Mouse (Mus musculus): ENCODE data around the gene Satb1. TPM values are rescaled to one million over a fixed set of nuclear protein-coding genes. Genes with fewer than 3 reads are reported as not detected.

Gene Satb1
- 30.0 and 31.9 TPM in 2 replicates for polyA plus RNA-seq (2014; fragmentation: Nextera tagmentation; extraction: Ambion mirVana)

GRCm38 (mm10) chr17:51832900-51833577 lies at the start of gene Satb1:
Satb1 (minus strand) TSS chr17:51833290.
- Histone ChIP-seq H3K27me3 (ENCODE audit: control insufficient read depth, insufficient read depth, low read length) (peaks cover 22% of the 10 kb centered on the region), H3K9me3 (ENCODE audit: control insufficient read depth, low read length) (no peaks in the 10 kb centered on the region), H3K4me1 (ENCODE audit: control insufficient read depth, insufficient read depth, low read length) (peaks cover 10% of the 10 kb centered on the region), H3K36me3 (ENCODE audit: control insufficient read depth, insufficient read depth, low read length) (no peaks in the 10 kb centered on the region), H3K4me3 (ENCODE audit: low read depth, low read length) (peak within 1 kb of the TSS; percentile 74), H3K9ac (ENCODE audit: low read length) (peak within 1 kb of the TSS; percentile 73), H3K27ac (ENCODE audit: low read depth, low read length) (no peak within 1 kb of the TSS), H3K4me2 (peak within 1 kb of the TSS; percentile 98)
- under 1% methylated on average over 48 of the region's 52 CpGs for WGBS
- ATAC-seq (ENCODE audit: low FRiP score), result peak; percentile 94
- peak; percentile 95 for DNase-seq (ENCODE audit: low spot score, missing footprints)

GRCm38 (mm10) chr17:51882566-51882965 lies 49.5 kb upstream of the Satb1 start:
- WGBS, result 88% methylated on average over 12 of the region's 12 CpGs
- Histone ChIP-seq H3K9me3 (ENCODE audit: control insufficient read depth, low read length) (no peaks in the 10 kb centered on the region), H3K27me3 (ENCODE audit: control insufficient read depth, insufficient read depth, low read length) (no peaks in the 10 kb centered on the region), H3K4me3 (ENCODE audit: low read depth, low read length) (no peak overlapping the region), H3K4me2 (no peak overlapping the region), H3K36me3 (ENCODE audit: control insufficient read depth, insufficient read depth, low read length) (no peaks in the 10 kb centered on the region), H3K27ac (ENCODE audit: low read depth, low read length) (no peak overlapping the region), H3K9ac (ENCODE audit: low read length) (no peak overlapping the region), H3K4me1 (ENCODE audit: control insufficient read depth, insufficient read depth, low read length) (peaks cover 6% of the 10 kb centered on the region; the same call in 1 of the 2 replicates)
- ATAC-seq (ENCODE audit: low FRiP score), result no peak
- DNase-seq (ENCODE audit: low spot score, missing footprints), result no peak

- Histone ChIP-seq H3K9ac (ENCODE audit: low read length) (no peak overlapping the region), H3K4me2 (no peak overlapping the region), H3K27me3 (ENCODE audit: control insufficient read depth, insufficient read depth, low read length) (no peaks in the 10 kb centered on the region), H3K9me3 (ENCODE audit: control insufficient read depth, low read length) (no peaks in the 10 kb centered on the region), H3K4me1 (ENCODE audit: control insufficient read depth, insufficient read depth, low read length) (peaks cover 6% of the 10 kb centered on the region; the same call in 1 of the 2 replicates), H3K27ac (ENCODE audit: low read depth, low read length) (no peak overlapping the region), H3K36me3 (ENCODE audit: control insufficient read depth, insufficient read depth, low read length) (no peaks in the 10 kb centered on the region), H3K4me3 (ENCODE audit: low read depth, low read length) (no peak overlapping the region)
- ATAC-seq (ENCODE audit: low FRiP score), result peak; percentile 70; the same call in 1 of the 2 replicates
- WGBS, result 47% methylated on average over 8 of the region's 8 CpGs
- DNase-seq (ENCODE audit: low spot score, missing footprints), result peak; percentile 84
These were observed 48.0 kb upstream of the Satb1 start for GRCm38 (mm10) chr17:51880895-51881622.

GRCm38 (mm10) chr17:51880221-51880620 lies 47.1 kb upstream of the Satb1 start:
- H3K4me2 ChIP-seq, result peak overlapping the region; percentile 12; the same call in 1 of the 2 replicates
- 15% methylated on average over 9 of the region's 9 CpGs for WGBS
- ATAC-seq (ENCODE audit: low FRiP score), result no peak

GRCm38 (mm10) chr17:51879736-51880135 lies 46.6 kb upstream of the Satb1 start:
- Histone ChIP-seq H3K27me3 (ENCODE audit: control insufficient read depth, insufficient read depth, low read length) (no peaks in the 10 kb centered on the region), H3K4me2 (no peak overlapping the region), H3K9ac (ENCODE audit: low read length) (no peak overlapping the region), H3K4me1 (ENCODE audit: control insufficient read depth, insufficient read depth, low read length) (peaks cover 6% of the 10 kb centered on the region; the same call in 1 of the 2 replicates), H3K27ac (ENCODE audit: low read depth, low read length) (no peak overlapping the region), H3K36me3 (ENCODE audit: control insufficient read depth, insufficient read depth, low read length) (no peaks in the 10 kb centered on the region), H3K4me3 (ENCODE audit: low read depth, low read length) (no peak overlapping the region), H3K9me3 (ENCODE audit: control insufficient read depth, low read length) (no peaks in the 10 kb centered on the region)
- WGBS, result 84% methylated on average over 5 of the region's 5 CpGs
- ATAC-seq (ENCODE audit: low FRiP score), result no peak
- DNase-seq (ENCODE audit: low spot score, missing footprints), result no peak

More at GRCm38 (mm10) chr17:51880221-51880620, 47.1 kb upstream of the Satb1 start:
- Histone ChIP-seq H3K9ac (ENCODE audit: low read length) (no peak overlapping the region; the same call in 1 of the 2 replicates), H3K9me3 (ENCODE audit: control insufficient read depth, low read length) (no peaks in the 10 kb centered on the region), H3K36me3 (ENCODE audit: control insufficient read depth, insufficient read depth, low read length) (no peaks in the 10 kb centered on the region), H3K4me3 (ENCODE audit: low read depth, low read length) (no peak overlapping the region), H3K4me1 (ENCODE audit: control insufficient read depth, insufficient read depth, low read length) (peaks cover 6% of the 10 kb centered on the region; the same call in 1 of the 2 replicates), H3K27ac (ENCODE audit: low read depth, low read length) (no peak overlapping the region), H3K27me3 (ENCODE audit: control insufficient read depth, insufficient read depth, low read length) (no peaks in the 10 kb centered on the region)
- peak; percentile 85 for DNase-seq (ENCODE audit: low spot score, missing footprints)

GRCm38 (mm10) chr17:51879171-51879570 lies 46.1 kb upstream of the Satb1 start:
- Histone ChIP-seq H3K36me3 (ENCODE audit: control insufficient read depth, insufficient read depth, low read length) (no peaks in the 10 kb centered on the region), H3K27ac (ENCODE audit: low read depth, low read length) (no peak overlapping the region), H3K4me3 (ENCODE audit: low read depth, low read length) (no peak overlapping the region), H3K4me2 (no peak overlapping the region), H3K9me3 (ENCODE audit: control insufficient read depth, low read length) (no peaks in the 10 kb centered on the region), H3K9ac (ENCODE audit: low read length) (no peak overlapping the region), H3K27me3 (ENCODE audit: control insufficient read depth, insufficient read depth, low read length) (no peaks in the 10 kb centered on the region), H3K4me1 (ENCODE audit: control insufficient read depth, insufficient read depth, low read length) (peaks cover 6% of the 10 kb centered on the region; the same call in 1 of the 2 replicates)
- ATAC-seq (ENCODE audit: low FRiP score), result no peak
- DNase-seq (ENCODE audit: low spot score, missing footprints), result no peak
- 75% methylated on average over 2 of the region's 2 CpGs for WGBS

GRCm38 (mm10) chr17:51876471-51876870 lies 43.4 kb upstream of the Satb1 start:
- Histone ChIP-seq H3K4me1 (ENCODE audit: control insufficient read depth, insufficient read depth, low read length) (peaks cover 6% of the 10 kb centered on the region; the same call in 1 of the 2 replicates), H3K9me3 (ENCODE audit: control insufficient read depth, low read length) (no peaks in the 10 kb centered on the region), H3K9ac (ENCODE audit: low read length) (no peak overlapping the region), H3K4me3 (ENCODE audit: low read depth, low read length) (no peak overlapping the region), H3K27me3 (ENCODE audit: control insufficient read depth, insufficient read depth, low read length) (no peaks in the 10 kb centered on the region), H3K27ac (ENCODE audit: low read depth, low read length) (no peak overlapping the region), H3K4me2 (no peak overlapping the region), H3K36me3 (ENCODE audit: control insufficient read depth, insufficient read depth, low read length) (no peaks in the 10 kb centered on the region)
- ATAC-seq (ENCODE audit: low FRiP score) (no peak), DNase-seq (ENCODE audit: low spot score, missing footprints) (peak; percentile 53)
- 87% methylated on average over 5 of the region's 5 CpGs for WGBS

- H3K4me1 ChIP-seq (ENCODE audit: control insufficient read depth, insufficient read depth, low read length), result no peaks in the 10 kb centered on the region
- H3K4me2 ChIP-seq, result no peak overlapping the region
- no peak overlapping the region for H3K9ac ChIP-seq (ENCODE audit: low read length)
- H3K9me3 ChIP-seq (ENCODE audit: control insufficient read depth, low read length), result no peaks in the 10 kb centered on the region
- 85% methylated on average over 4 of the region's 4 CpGs for WGBS
- DNase-seq (ENCODE audit: low spot score, missing footprints) (peak; percentile 17), ATAC-seq (ENCODE audit: low FRiP score) (no peak)
- no peaks in the 10 kb centered on the region for H3K36me3 ChIP-seq (ENCODE audit: control insufficient read depth, insufficient read depth, low read length)
- no peak overlapping the region for H3K4me3 ChIP-seq (ENCODE audit: low read depth, low read length)
- H3K27me3 ChIP-seq (ENCODE audit: control insufficient read depth, insufficient read depth, low read length), result no peaks in the 10 kb centered on the region
- no peak overlapping the region for H3K27ac ChIP-seq (ENCODE audit: low read depth, low read length)
These were observed 24.5 kb upstream of the Satb1 start for GRCm38 (mm10) chr17:51857616-51858015.

- H3K36me3 ChIP-seq (ENCODE audit: control insufficient read depth, insufficient read depth, low read length), result no peaks in the 10 kb centered on the region
- no peaks in the 10 kb centered on the region for H3K9me3 ChIP-seq (ENCODE audit: control insufficient read depth, low read length)
- H3K27me3 ChIP-seq (ENCODE audit: control insufficient read depth, insufficient read depth, low read length), result no peaks in the 10 kb centered on the region
- DNase-seq (ENCODE audit: low spot score, missing footprints) (no peak), ATAC-seq (ENCODE audit: low FRiP score) (no peak)
- WGBS, result 76% methylated on average over 3 of the region's 3 CpGs
- H3K4me1 ChIP-seq (ENCODE audit: control insufficient read depth, insufficient read depth, low read length), result no peaks in the 10 kb centered on the region
- no peak overlapping the region for H3K4me2 ChIP-seq
- H3K4me3 ChIP-seq (ENCODE audit: low read depth, low read length), result no peak overlapping the region
- H3K27ac ChIP-seq (ENCODE audit: low read depth, low read length), result no peak overlapping the region
- no peak overlapping the region for H3K9ac ChIP-seq (ENCODE audit: low read length)
These were observed 23.2 kb upstream of the Satb1 start for GRCm38 (mm10) chr17:51856332-51856731.
